Mouse (Mus musculus) thymus, adult 2 months (tissue): ENCODE measurements around the gene Smarca5.

Experiments used
- CTCF ChIP-seq: fragments of 200-500 bp; IDR thresholded peaks from 2 replicates; pipeline ENCODE4 v1.5.1; 2012; ENCODE audit warnings: mild to moderate bottlenecking, control low read depth, low read length, moderate library complexity, borderline replicate concordance; ENCODE audit not compliant: control insufficient read depth, poor library complexity, insufficient read depth; ENCODE audit errors: extremely low read depth
- POLR2A ChIP-seq: fragments of 200-500 bp; IDR thresholded peaks from 2 replicates; pipeline ENCODE4 v1.6.1; 2012; ENCODE audit warnings: mild to moderate bottlenecking, low read length, control low read depth, moderate library complexity; ENCODE audit not compliant: control insufficient read depth, poor library complexity, insufficient read depth; ENCODE audit errors: extremely low read depth

GRCm38 (mm10) chr8:80739932-80740331, 635 bp upstream of the Smarca5 start:
- TF ChIP-seq CTCF (no peak), POLR2A (no peak)
